Mouse (Mus musculus) neural tube, embryonic 10.5 days (tissue): ENCODE measurements around the gene Dnajc1.

ENCODE experiments used
- DNase-seq: peaks from one replicate; pipeline ENCODE4 v3.0.0-alpha.2; 2017; ENCODE audit warnings: low spot score; ENCODE audit errors: extremely low spot score

The Dnajc1 gene

GRCm38 (mm10) chr2:18201820-18202462 lies 190.7 kb downstream of the Dnajc1 start:
- DNase-seq, result no peak

DNA sequence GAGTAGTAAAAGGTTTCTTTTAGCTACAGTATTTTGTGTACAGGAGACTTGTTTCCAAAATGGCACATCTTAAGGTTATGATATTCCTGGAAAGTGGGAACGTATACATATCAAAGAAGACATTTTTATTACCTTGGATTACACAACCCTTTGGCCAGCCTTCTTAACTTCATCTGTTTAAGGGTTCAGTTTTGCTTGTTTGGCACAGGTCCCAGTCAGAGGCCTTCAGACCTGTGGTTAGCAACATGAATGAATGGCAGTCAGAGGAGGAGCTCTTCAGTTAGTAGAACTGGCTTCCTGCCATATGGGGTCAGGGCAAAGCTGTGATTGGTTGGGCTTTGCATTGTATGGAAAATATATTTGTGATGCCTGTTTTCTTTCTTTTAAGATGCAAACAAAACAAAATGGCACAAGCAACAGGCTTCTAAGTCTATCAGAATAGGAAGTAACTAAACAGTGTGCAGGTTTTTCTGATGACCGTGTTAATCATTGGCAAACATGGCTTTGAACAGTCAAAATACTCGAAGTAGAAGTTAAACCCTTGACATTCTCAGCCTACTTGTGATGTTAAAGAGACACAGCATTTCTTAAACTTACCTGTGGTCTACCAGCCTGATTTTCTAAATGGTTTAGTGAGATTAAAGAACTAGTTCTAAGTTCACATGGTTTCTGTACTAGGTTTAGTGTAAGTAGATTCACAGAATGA lies 196.8 kb downstream of the Dnajc1 start:
- no peak for DNase-seq

GRCm38 (mm10) chr2:18195285-18195684 lies 197.3 kb downstream of the Dnajc1 start:
- no peak for DNase-seq

DNA sequence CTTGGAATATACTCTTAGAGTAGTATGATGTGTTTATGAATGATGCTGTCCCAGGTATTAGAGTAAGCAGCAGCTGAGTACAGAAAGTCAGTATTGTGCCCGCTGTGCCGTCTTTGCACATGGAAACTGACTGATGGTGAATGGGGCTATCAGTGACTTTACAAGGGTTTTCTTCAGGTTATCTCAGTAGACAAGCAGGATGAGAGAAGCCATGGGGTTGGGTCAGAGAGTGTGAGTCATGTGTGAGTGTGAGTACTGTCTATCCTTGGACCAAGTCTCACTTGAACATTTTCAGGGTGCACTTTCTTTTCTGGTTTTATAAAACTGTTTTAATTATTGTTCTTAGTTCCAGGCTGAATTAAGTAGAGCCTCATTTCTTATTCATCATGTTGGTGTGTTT lies 204.3 kb downstream of the Dnajc1 start:
- DNase-seq, result no peak

GRCm38 (mm10) chr2:18183079-18183478 lies 209.6 kb downstream of the Dnajc1 start:
- no peak for DNase-seq

GRCm38 (mm10) chr2:18181631-18182030 lies 211.0 kb downstream of the Dnajc1 start:
- DNase-seq, result no peak

DNA sequence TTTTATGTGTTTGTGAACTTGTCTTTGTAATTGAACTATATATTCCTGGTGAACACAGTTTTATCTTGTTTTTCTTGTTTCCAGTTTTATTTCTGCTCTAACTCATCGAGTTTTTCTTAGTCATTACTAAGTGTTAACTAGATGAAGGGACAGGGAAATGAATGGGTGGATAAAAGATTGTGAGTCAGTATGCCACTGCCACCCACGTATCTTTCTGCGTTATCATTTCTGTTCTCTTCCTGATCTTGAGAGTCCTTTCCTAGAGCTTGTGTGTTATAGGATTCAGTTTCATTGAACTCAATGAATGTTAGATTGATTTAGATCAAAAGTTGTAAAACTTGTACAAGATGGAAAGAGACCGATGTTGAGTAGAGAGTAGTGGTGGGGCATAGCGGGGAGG lies 212.3 kb downstream of the Dnajc1 start:
- DNase-seq, result no peak

DNA sequence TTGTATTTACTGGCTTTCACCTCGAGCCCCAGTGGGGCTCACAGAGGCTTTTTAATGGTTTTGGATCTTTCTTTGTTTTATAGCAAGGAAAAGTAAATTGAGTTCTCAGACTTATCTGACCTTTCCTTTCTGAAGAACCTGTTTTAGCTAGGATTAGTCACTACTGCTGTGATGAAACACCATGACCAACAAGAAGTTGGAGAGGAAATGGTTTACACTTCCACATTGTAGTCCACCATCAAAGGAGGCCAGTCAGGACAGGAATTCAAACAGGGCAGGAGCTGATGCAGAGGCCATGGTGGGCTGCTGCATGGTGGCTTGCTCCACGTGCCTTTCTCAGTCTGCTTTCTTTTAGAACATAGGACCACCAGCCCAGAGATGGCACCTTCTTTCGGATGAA lies 216.4 kb downstream of the Dnajc1 start:
- DNase-seq, result no peak

GRCm38 (mm10) chr2:18175234-18175633 lies 217.4 kb downstream of the Dnajc1 start:
- DNase-seq, result no peak

- DNase-seq, result no peak
Observed at GRCm38 (mm10) chr2:18169174-18169948, 223.3 kb downstream of the Dnajc1 start.

DNA sequence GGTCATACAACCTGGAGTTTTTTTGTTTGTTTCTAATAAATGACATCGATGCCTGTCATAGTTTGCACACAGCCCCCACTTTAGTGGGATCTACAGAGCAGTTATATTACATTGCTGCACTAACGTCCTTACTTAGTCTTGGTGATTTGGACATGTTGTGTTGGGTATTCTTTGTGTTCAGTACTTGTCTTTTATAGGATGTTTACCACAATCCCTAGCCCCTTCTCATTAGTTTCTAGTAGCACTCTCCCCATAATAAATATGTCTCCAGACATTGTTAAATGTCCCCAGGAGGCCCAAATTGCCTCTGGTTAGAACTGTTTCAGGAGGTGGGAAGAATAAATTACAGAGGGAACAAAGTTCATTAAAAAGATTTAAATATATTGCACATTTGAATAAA lies 227.1 kb downstream of the Dnajc1 start:
- no peak for DNase-seq

DNA sequence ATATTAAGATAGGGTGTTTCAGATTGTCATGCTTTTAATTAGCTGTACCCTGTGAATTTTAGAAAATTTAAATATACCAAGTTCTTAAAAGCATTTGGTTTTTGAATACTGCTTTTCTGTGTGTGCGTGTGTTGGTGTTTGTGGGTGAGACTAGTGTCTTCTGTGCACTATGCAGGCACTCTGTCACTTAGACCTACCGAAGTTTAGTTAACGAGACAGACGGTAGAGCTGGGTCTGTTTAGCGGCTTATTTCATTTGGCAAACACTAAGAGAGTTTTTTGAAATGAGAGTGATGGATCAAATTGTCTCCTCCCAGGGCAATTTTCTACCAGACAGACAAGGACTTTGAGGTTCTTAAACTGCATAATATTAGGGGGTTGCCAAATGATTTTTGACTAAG lies 231.6 kb downstream of the Dnajc1 start:
- DNase-seq, result no peak

- DNase-seq, result no peak
Observed at GRCm38 (mm10) chr2:18159426-18159825, 233.2 kb downstream of the Dnajc1 start.

GRCm38 (mm10) chr2:18156131-18156530 lies 236.5 kb downstream of the Dnajc1 start:
- no peak for DNase-seq
